Mouse (Mus musculus): ENCODE data around the gene Ppid.

DNA sequence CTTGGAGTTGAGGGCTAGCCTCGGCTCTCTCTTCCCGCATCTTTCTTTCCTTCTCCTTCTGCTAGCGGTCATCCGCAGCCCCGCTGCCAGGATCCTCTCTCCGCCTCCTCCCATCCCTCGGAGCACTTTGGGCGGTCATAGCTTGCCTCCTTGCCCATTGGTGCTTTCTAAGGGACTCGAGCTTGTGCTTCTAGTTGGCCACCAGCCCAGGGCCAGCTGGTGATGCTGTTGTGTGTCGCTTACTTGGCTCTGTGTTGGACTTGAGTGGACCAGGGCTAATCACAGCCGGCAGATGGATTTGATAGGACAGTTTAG lies 38.2 kb downstream of the Ppid start, which contains the start of gene Etfdh:
- no peak for TF ChIP-seq ZC3H11A (IDR thresholded peaks at IDR 0.05; ENCODE audit: borderline replicate concordance, low read depth, low read length)
- TF ChIP-seq ZNF384 (IDR thresholded peaks at IDR 0.05; ENCODE audit: low read depth, low read length) = no peak
